In genomic region chr17:46644152-46644805, GRCm38 (mm10) we compare ENCODE assay signal across 9 mouse cellular contexts. TPM values are rescaled to one million over a fixed set of nuclear protein-coding genes. Genes with fewer than 3 reads are reported as not detected.
DNase-seq lines count a peak whose midpoint lies in the region; ATAC-seq and TF ChIP-seq lines count a peak whose summit lies in the region.
"Had no signal": no experiment of that assay in that cellular context is flagged by ENCODE, and none has a peak within 500 bp of the region (broad histone marks: within the 10 kb centered on the region; RNA-seq: fewer than 3 reads in every experiment).

No protein-coding gene starts in this region.

- H3K27me3 ChIP-seq in kidney, postnatal 0 days (ENCODE audit: insufficient read depth, low read length): no peaks in the 10 kb centered on the region
- H3K27me3 ChIP-seq in forebrain, embryonic 13.5 days: no peaks in the 10 kb centered on the region
- H3K27me3 ChIP-seq in limb, embryonic 13.5 days: no peaks in the 10 kb centered on the region
- no peaks in the 10 kb centered on the region for H3K27me3 ChIP-seq in small intestine, adult 2 months (ENCODE audit: control insufficient read depth, insufficient read depth, low read length)

- H3K9ac ChIP-seq in kidney, postnatal 0 days (ENCODE audit: low read depth, low read length): peak overlapping the region; percentile 75; the same call in 1 of the 2 replicates
- H3K9ac ChIP-seq in forebrain, embryonic 13.5 days: no peak overlapping the region
- H3K9ac ChIP-seq in limb, embryonic 13.5 days: 0 out of 2 replicates have a peak overlapping the region, but pooled peaks have one; percentile 79

- H3K4me3 ChIP-seq in kidney, postnatal 0 days (replicated peaks; ENCODE audit: low read depth, low read length): peak overlapping the region; percentile 76
- H3K4me3 ChIP-seq in forebrain, embryonic 13.5 days: peak overlapping the region; percentile 80
- H3K4me3 ChIP-seq in limb, embryonic 13.5 days: peak overlapping the region; percentile 83
- peak overlapping the region; percentile 91 for H3K4me3 ChIP-seq in small intestine, adult 2 months (ENCODE audit: low read depth, low read length)

- no peak for DNase-seq in kidney, postnatal 0 days (ENCODE audit: low spot score)
- DNase-seq in kidney, postnatal 10 days: no peak
- no peak for DNase-seq in gastrocnemius, adult 18-20 months (ENCODE audit: low spot score)
- DNase-seq: right cerebral cortex, adult 18-20 months had no signal

- WGBS in kidney, postnatal 0 days: 79% methylated on average over 12 of the region's 12 CpGs
- 91% methylated on average over 12 of the region's 12 CpGs for WGBS in forebrain, embryonic 13.5 days
- WGBS in limb, embryonic 13.5 days: 86% methylated on average over 12 of the region's 12 CpGs
- 57% methylated on average over 12 of the region's 12 CpGs for WGBS in small intestine, adult 2 months

- H3K4me2 ChIP-seq in kidney, postnatal 0 days (ENCODE audit: low read length): peak overlapping the region; percentile 94
- H3K4me2 ChIP-seq in forebrain, embryonic 13.5 days: peak overlapping the region; percentile 81
- H3K4me2 ChIP-seq in limb, embryonic 13.5 days (replicated peaks): peak overlapping the region; percentile 95

- no peak for TF ChIP-seq CTCF in kidney, postnatal 0 days (IDR thresholded peaks at IDR 0.05; ENCODE audit: low read depth)
- TF ChIP-seq CTCF in small intestine, adult 2 months (IDR thresholded peaks at IDR 0.05; ENCODE audit: extremely low read depth, insufficient read length, insufficient replicate concordance, low read depth, low read length): no peak

- H3K36me3 ChIP-seq in kidney, postnatal 0 days (ENCODE audit: insufficient read depth, low read length): peaks cover 31% of the 10 kb centered on the region
- peaks cover 50% of the 10 kb centered on the region for H3K36me3 ChIP-seq in forebrain, embryonic 13.5 days (ENCODE audit: poor library complexity, severe bottlenecking)
- peaks cover 52% of the 10 kb centered on the region for H3K36me3 ChIP-seq in limb, embryonic 13.5 days
- H3K36me3 ChIP-seq in small intestine, adult 2 months (ENCODE audit: control insufficient read depth, insufficient read depth, low read length): peaks cover 44% of the 10 kb centered on the region

- no peaks in the 10 kb centered on the region for H3K9me3 ChIP-seq in kidney, postnatal 0 days (replicated peaks; ENCODE audit: low read length)
- H3K9me3 ChIP-seq in forebrain, embryonic 13.5 days (replicated peaks): no peaks in the 10 kb centered on the region
- H3K9me3 ChIP-seq in limb, embryonic 13.5 days: no peaks in the 10 kb centered on the region

- peak overlapping the region; percentile 86 for H3K27ac ChIP-seq in kidney, postnatal 0 days
- no peak overlapping the region for H3K27ac ChIP-seq in forebrain, embryonic 13.5 days
- no peak overlapping the region for H3K27ac ChIP-seq in limb, embryonic 13.5 days
- peak overlapping the region; percentile 100 for H3K27ac ChIP-seq in small intestine, adult 2 months (ENCODE audit: insufficient read depth, low read depth, low read length)

- peaks cover 8% of the 10 kb centered on the region; the same call in 1 of the 2 replicates for H3K4me1 ChIP-seq in kidney, postnatal 0 days (replicated peaks; ENCODE audit: insufficient read depth, low read length)
- H3K4me1 ChIP-seq in forebrain, embryonic 13.5 days: peaks cover 30% of the 10 kb centered on the region
- peaks cover 21% of the 10 kb centered on the region for H3K4me1 ChIP-seq in limb, embryonic 13.5 days
- H3K4me1 ChIP-seq in small intestine, adult 2 months (ENCODE audit: control insufficient read depth, insufficient read depth, insufficient read length, low read length): peaks cover 3% of the 10 kb centered on the region; the same call in 1 of the 2 replicates

- no peak; the same call in 1 of the 2 replicates for TF ChIP-seq POLR2A in small intestine, adult 2 months (IDR thresholded peaks at IDR 0.05; ENCODE audit: low read depth, low read length)

- ATAC-seq in kidney, postnatal 0 days (replicated peaks; ENCODE audit: low FRiP score, low read depth): no peak
- no peak for ATAC-seq in forebrain, embryonic 13.5 days
- ATAC-seq in limb, embryonic 13.5 days (ENCODE audit: low FRiP score, low read depth): no peak
- no peak for ATAC-seq in frontal cortex, adult (ENCODE audit: low TSS enrichment)
- no peak for ATAC-seq in activated CD4-positive, CD25-positive, alpha-beta regulatory T cell, adult 4 months

RNA-seq across cellular contexts. Expression of gene Klc4, which starts 1.5 kb away (rescaled TPM):
- polyA plus RNA-seq in kidney, postnatal 0 days (2015; fragmentation: Nextera tagmentation; extraction: Ambion mirVana): 47.6 and 50.4 TPM in 2 replicates
- polyA plus RNA-seq in forebrain, embryonic 13.5 days (2015; fragmentation: Nextera tagmentation; extraction: Ambion mirVana): 44.3 and 47.7 TPM in 2 replicates
- 26.4 and 26.5 TPM in 2 replicates for polyA plus RNA-seq in limb, embryonic 13.5 days (2015; fragmentation: Nextera tagmentation; extraction: Ambion mirVana)
- 103 and 213 TPM in 2 replicates for polyA plus RNA-seq in small intestine, adult 2 months (2012; rRNA removed)
- polyA plus RNA-seq in activated CD4-positive, CD25-positive, alpha-beta regulatory T cell, adult 4 months (2017; shearing (Covaris generic)): 10 to 100 TPM in 1 of 2 experiments, 1 to 10 TPM in 1; 5.6 to 11.2 TPM
- 10 to 100 TPM; 12.6 to 13.4 TPM for total RNA-seq in gastrocnemius, adult 18-20 months (2021)

RNA-seq across cellular contexts. Expression of gene Mrpl2, which starts 1.8 kb away (rescaled TPM):
- polyA plus RNA-seq in kidney, postnatal 0 days (2015; fragmentation: Nextera tagmentation; extraction: Ambion mirVana): 144 and 157 TPM in 2 replicates
- 89.0 and 97.3 TPM in 2 replicates for polyA plus RNA-seq in forebrain, embryonic 13.5 days (2015; fragmentation: Nextera tagmentation; extraction: Ambion mirVana)
- polyA plus RNA-seq in limb, embryonic 13.5 days (2015; fragmentation: Nextera tagmentation; extraction: Ambion mirVana): 104 and 106 TPM in 2 replicates
- polyA plus RNA-seq in small intestine, adult 2 months (2012; rRNA removed): 47.6 and 82.8 TPM in 2 replicates
- 10 to 100 TPM; 67.3 to 68.4 TPM for polyA plus RNA-seq in activated CD4-positive, CD25-positive, alpha-beta regulatory T cell, adult 4 months (2017; shearing (Covaris generic))
- 100 to 1,000 TPM; 104 TPM for total RNA-seq in gastrocnemius, adult 18-20 months (2021)

RNA-seq across cellular contexts. Expression of gene Cul7, which starts 5.9 kb away (rescaled TPM):
- 29.0 and 33.3 TPM in 2 replicates for polyA plus RNA-seq in kidney, postnatal 0 days (2015; fragmentation: Nextera tagmentation; extraction: Ambion mirVana)
- 33.5 and 39.0 TPM in 2 replicates for polyA plus RNA-seq in forebrain, embryonic 13.5 days (2015; fragmentation: Nextera tagmentation; extraction: Ambion mirVana)
- 63.2 and 66.0 TPM in 2 replicates for polyA plus RNA-seq in limb, embryonic 13.5 days (2015; fragmentation: Nextera tagmentation; extraction: Ambion mirVana)
- 7.6 and 12.1 TPM in 2 replicates for polyA plus RNA-seq in small intestine, adult 2 months (2012; rRNA removed)
- polyA plus RNA-seq in activated CD4-positive, CD25-positive, alpha-beta regulatory T cell, adult 4 months (2017; shearing (Covaris generic)): 1 to 10 TPM; 2.8 to 4.1 TPM
- 1 to 10 TPM; 3.4 to 4.1 TPM for total RNA-seq in gastrocnemius, adult 18-20 months (2021)

RNA-seq across cellular contexts. Expression of gene Ptk7, which starts 15.0 kb away (rescaled TPM):
- 94.0 and 103 TPM in 2 replicates for polyA plus RNA-seq in kidney, postnatal 0 days (2015; fragmentation: Nextera tagmentation; extraction: Ambion mirVana)
- 32.5 and 35.3 TPM in 2 replicates for polyA plus RNA-seq in forebrain, embryonic 13.5 days (2015; fragmentation: Nextera tagmentation; extraction: Ambion mirVana)
- 128 and 138 TPM in 2 replicates for polyA plus RNA-seq in limb, embryonic 13.5 days (2015; fragmentation: Nextera tagmentation; extraction: Ambion mirVana)
- polyA plus RNA-seq in small intestine, adult 2 months (2012; rRNA removed): 6.6 and 6.8 TPM in 2 replicates
- polyA plus RNA-seq in activated CD4-positive, CD25-positive, alpha-beta regulatory T cell, adult 4 months (2017; shearing (Covaris generic)): under 1 TPM in 1 of 2 experiments, not detected in 1; 0.22 TPM
- under 1 TPM; 0.30 to 0.38 TPM for total RNA-seq in gastrocnemius, adult 18-20 months (2021)

RNA-seq across cellular contexts. Expression of gene Rrp36, which starts 29.9 kb away (rescaled TPM):
- 44.4 and 47.2 TPM in 2 replicates for polyA plus RNA-seq in kidney, postnatal 0 days (2015; fragmentation: Nextera tagmentation; extraction: Ambion mirVana)
- 54.5 and 59.7 TPM in 2 replicates for polyA plus RNA-seq in forebrain, embryonic 13.5 days (2015; fragmentation: Nextera tagmentation; extraction: Ambion mirVana)
- 67.6 and 73.9 TPM in 2 replicates for polyA plus RNA-seq in limb, embryonic 13.5 days (2015; fragmentation: Nextera tagmentation; extraction: Ambion mirVana)
- polyA plus RNA-seq in small intestine, adult 2 months (2012; rRNA removed): 30.8 and 47.4 TPM in 2 replicates
- polyA plus RNA-seq in activated CD4-positive, CD25-positive, alpha-beta regulatory T cell, adult 4 months (2017; shearing (Covaris generic)): 10 to 100 TPM; 44.0 to 48.0 TPM
- total RNA-seq in gastrocnemius, adult 18-20 months (2021): 10 to 100 TPM in 1 of 2 experiments, 1 to 10 TPM in 1; 8.4 to 11.8 TPM

Comparison
In these comparisons a context has a peak if more than half of its experiments do, and no peak if none do; other contexts are left out.
1. H3K27ac ChIP-seq: peak in kidney, postnatal 0 days (single experiment) and small intestine, adult 2 months (single experiment); none in forebrain, embryonic 13.5 days (single experiment) and limb, embryonic 13.5 days (single experiment).
2. Peak in every context shown above with its lines, with median percentiles within 50 percentile points of each other: H3K4me2 ChIP-seq and H3K4me3 ChIP-seq.